7 mouse cellular contexts compared by ENCODE assay signal in the genomic region with DNA sequence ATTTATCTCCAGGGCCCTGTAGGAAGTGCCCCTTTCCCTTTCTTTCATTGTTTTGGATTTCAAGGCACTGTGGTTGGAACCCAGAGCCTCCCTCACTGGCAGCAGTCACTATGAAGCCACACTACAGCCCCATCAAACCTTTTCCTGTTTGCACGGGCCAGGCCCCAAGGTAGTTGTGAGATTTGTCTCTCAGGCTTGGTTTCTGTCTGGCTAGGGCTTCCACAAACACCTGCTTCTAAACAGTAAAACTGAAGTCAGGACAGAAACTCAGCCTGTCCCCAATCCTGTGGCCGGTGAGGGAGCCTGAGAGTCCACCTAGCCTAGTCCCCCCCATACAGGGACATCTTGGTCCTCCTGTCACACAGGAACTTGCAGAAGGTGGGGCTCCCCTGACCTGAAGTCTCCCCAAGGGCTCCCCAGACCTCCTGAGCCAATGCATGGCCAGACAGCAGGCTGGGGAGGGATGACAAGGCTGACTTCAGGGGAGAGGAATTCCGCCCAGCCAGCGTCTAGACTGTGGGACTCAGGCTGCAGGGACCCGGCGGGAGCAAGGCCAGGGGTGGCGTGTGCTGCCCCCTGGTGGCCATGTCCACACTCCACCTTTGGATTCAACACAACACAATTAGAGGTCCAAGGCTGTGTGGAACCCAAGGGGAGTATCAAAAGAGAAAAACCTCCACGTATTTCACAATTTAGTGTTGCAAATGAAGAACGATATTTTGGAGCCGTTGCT. TPM values are rescaled to one million over a fixed set of nuclear protein-coding genes. Genes with fewer than 3 reads are reported as not detected.
A peak's percentile ranks its signal among the peaks of the same experiment; 100 is the strongest.
DNase-seq lines count a peak whose midpoint lies in the region; ATAC-seq and TF ChIP-seq lines count a peak whose summit lies in the region.

No protein-coding gene starts in this region.

- H3K9me3 ChIP-seq in hindbrain, postnatal 0 days (ENCODE audit: low read length) = no peaks in the 10 kb centered on the region
- H3K9me3 ChIP-seq in limb, embryonic 12.5 days = no peaks in the 10 kb centered on the region
- H3K9me3 ChIP-seq in midbrain, embryonic 13.5 days = no peaks in the 10 kb centered on the region

- no peak overlapping the region for H3K4me2 ChIP-seq in hindbrain, postnatal 0 days (ENCODE audit: low read depth, low read length)
- H3K4me2 ChIP-seq in limb, embryonic 12.5 days = peak overlapping the region; percentile 27; the same call in 1 of the 2 replicates
- H3K4me2 ChIP-seq in midbrain, embryonic 13.5 days (replicated peaks) = no peak overlapping the region

- peak; percentile 98 for TF ChIP-seq CTCF in hindbrain, postnatal 0 days (IDR thresholded peaks at IDR 0.05; ENCODE audit: low read depth)

- peak; percentile 78 for ATAC-seq in hindbrain, postnatal 0 days
- ATAC-seq in limb, embryonic 12.5 days (ENCODE audit: insufficient number of reproducible peaks, insufficient read depth, low FRiP score, low TSS enrichment, low read depth) = peak; percentile 82
- peak; percentile 74 for ATAC-seq in midbrain, embryonic 13.5 days

- H3K4me1 ChIP-seq in hindbrain, postnatal 0 days (ENCODE audit: insufficient read depth, low read length) = no peaks in the 10 kb centered on the region
- peaks cover 12% of the 10 kb centered on the region for H3K4me1 ChIP-seq in limb, embryonic 12.5 days (replicated peaks)
- peaks cover 7% of the 10 kb centered on the region for H3K4me1 ChIP-seq in midbrain, embryonic 13.5 days (replicated peaks)

- H3K27ac ChIP-seq in hindbrain, postnatal 0 days = no peak overlapping the region
- H3K27ac ChIP-seq in limb, embryonic 12.5 days = peak overlapping the region; percentile 42
- no peak overlapping the region for H3K27ac ChIP-seq in midbrain, embryonic 13.5 days

- peak; percentile 92 to 96 for DNase-seq in adrenal gland, adult (ENCODE audit: inconsistent age in 2 of 2, low spot score in 1 of 2)
- DNase-seq in cerebellum, postnatal 36 days = peak; percentile 86 to 89
- DNase-seq in gastrocnemius, postnatal 10 days = peak; percentile 90
- DNase-seq in hindbrain, postnatal 0 days (ENCODE audit: low spot score) = peak; percentile 88
- peak; percentile 59 for DNase-seq in spleen, adult 12 weeks (ENCODE audit: low spot score)

- 13% methylated on average over 10 of the region's 10 CpGs for WGBS in hindbrain, postnatal 0 days
- WGBS in limb, embryonic 12.5 days = 7% methylated on average over 10 of the region's 10 CpGs
- 10% methylated on average over 10 of the region's 10 CpGs for WGBS in midbrain, embryonic 13.5 days

- no peak overlapping the region for H3K9ac ChIP-seq in hindbrain, postnatal 0 days (replicated peaks; ENCODE audit: low read length)
- no peak overlapping the region for H3K9ac ChIP-seq in limb, embryonic 12.5 days (replicated peaks)
- no peak overlapping the region for H3K9ac ChIP-seq in midbrain, embryonic 13.5 days (replicated peaks)

- H3K4me3 ChIP-seq in hindbrain, postnatal 0 days (ENCODE audit: low read length) = no peak overlapping the region
- no peak overlapping the region; the same call in 1 of the 2 replicates for H3K4me3 ChIP-seq in limb, embryonic 12.5 days (replicated peaks)
- H3K4me3 ChIP-seq in midbrain, embryonic 13.5 days (replicated peaks) = no peak overlapping the region

- no peaks in the 10 kb centered on the region for H3K36me3 ChIP-seq in hindbrain, postnatal 0 days (ENCODE audit: insufficient read depth, low read length)
- no peaks in the 10 kb centered on the region for H3K36me3 ChIP-seq in limb, embryonic 12.5 days
- H3K36me3 ChIP-seq in midbrain, embryonic 13.5 days = no peaks in the 10 kb centered on the region

- H3K27me3 ChIP-seq in hindbrain, postnatal 0 days (ENCODE audit: insufficient read depth, low read length) = no peaks in the 10 kb centered on the region
- H3K27me3 ChIP-seq in limb, embryonic 12.5 days = peaks cover 68% of the 10 kb centered on the region
- H3K27me3 ChIP-seq in midbrain, embryonic 13.5 days = peaks cover 55% of the 10 kb centered on the region

RNA-seq across cellular contexts. Expression of a gene that starts 26.9 kb away (rescaled TPM):
- 1 to 10 TPM; 1.7 to 2.0 TPM for total RNA-seq in gastrocnemius, postnatal 10 days (2021)
- 26.2 and 27.2 TPM in 2 replicates for total RNA-seq in hindbrain, postnatal 0 days (2014; rRNA removed)
- 18.9 and 22.1 TPM in 2 replicates for polyA plus RNA-seq in hindbrain, postnatal 0 days (2015; fragmentation: Nextera tagmentation; extraction: Ambion mirVana)
- polyA plus RNA-seq in limb, embryonic 12.5 days (2016; fragmentation: Nextera tagmentation; extraction: Ambion mirVana) = 6.2 and 6.4 TPM in 2 replicates
- 10.4 and 10.9 TPM in 2 replicates for polyA plus RNA-seq in midbrain, embryonic 13.5 days (2015; fragmentation: Nextera tagmentation; extraction: Ambion mirVana)

RNA-seq across cellular contexts. Expression of a gene that starts 37.6 kb away (rescaled TPM):
- total RNA-seq in gastrocnemius, postnatal 10 days (2021) = under 1 TPM; 0.27 to 0.87 TPM
- 82.0 and 106 TPM in 2 replicates for total RNA-seq in hindbrain, postnatal 0 days (2014; rRNA removed)
- polyA plus RNA-seq in hindbrain, postnatal 0 days (2015; fragmentation: Nextera tagmentation; extraction: Ambion mirVana) = 69.0 and 78.7 TPM in 2 replicates
- polyA plus RNA-seq in limb, embryonic 12.5 days (2016; fragmentation: Nextera tagmentation; extraction: Ambion mirVana) = 0.33 TPM in 1 of 2 replicates, not detected in the other
- 30.9 and 34.3 TPM in 2 replicates for polyA plus RNA-seq in midbrain, embryonic 13.5 days (2015; fragmentation: Nextera tagmentation; extraction: Ambion mirVana)

RNA-seq across cellular contexts. Expression of a gene that starts 49.4 kb away (rescaled TPM):
- total RNA-seq in gastrocnemius, postnatal 10 days (2021) = 10 to 100 TPM; 11.5 to 13.3 TPM
- 118 and 126 TPM in 2 replicates for total RNA-seq in hindbrain, postnatal 0 days (2014; rRNA removed)
- polyA plus RNA-seq in hindbrain, postnatal 0 days (2015; fragmentation: Nextera tagmentation; extraction: Ambion mirVana) = 40.6 and 41.9 TPM in 2 replicates
- polyA plus RNA-seq in limb, embryonic 12.5 days (2016; fragmentation: Nextera tagmentation; extraction: Ambion mirVana) = 17.0 and 17.6 TPM in 2 replicates
- 43.5 and 45.7 TPM in 2 replicates for polyA plus RNA-seq in midbrain, embryonic 13.5 days (2015; fragmentation: Nextera tagmentation; extraction: Ambion mirVana)

RNA-seq across cellular contexts. Expression of a gene that starts 58.0 kb away (rescaled TPM):
- total RNA-seq in gastrocnemius, postnatal 10 days (2021) = 10 to 100 TPM in 1 of 2 experiments, 1 to 10 TPM in 1; 9.0 to 15.9 TPM
- 4.4 and 8.2 TPM in 2 replicates for total RNA-seq in hindbrain, postnatal 0 days (2014; rRNA removed)
- 7.5 and 8.6 TPM in 2 replicates for polyA plus RNA-seq in hindbrain, postnatal 0 days (2015; fragmentation: Nextera tagmentation; extraction: Ambion mirVana)
- 19.4 and 20.6 TPM in 2 replicates for polyA plus RNA-seq in limb, embryonic 12.5 days (2016; fragmentation: Nextera tagmentation; extraction: Ambion mirVana)
- polyA plus RNA-seq in midbrain, embryonic 13.5 days (2015; fragmentation: Nextera tagmentation; extraction: Ambion mirVana) = 4.0 and 4.9 TPM in 2 replicates

Comparison
In these comparisons a context has a peak if more than half of its experiments do, and no peak if none do; other contexts are left out.
1. RNA of a gene that starts 37.6 kb away (polyA plus RNA-seq): 69.0 to 78.7 TPM in hindbrain, postnatal 0 days and 30.9 to 34.3 TPM in midbrain, embryonic 13.5 days; 0.33 TPM in limb, embryonic 12.5 days; every median in the first group is over 10 times any median in the second.
2. Peak in every context shown above with its lines, with median percentiles within 50 percentile points of each other: DNase-seq and ATAC-seq.